Mouse (Mus musculus): ENCODE results near the gene Hps3. TPM values are rescaled to one million over a fixed set of nuclear protein-coding genes. Genes with fewer than 3 reads are reported as not detected.
"Not testable (repeated sequence)": the region's sequence is repeated elsewhere in the genome, so short reads cannot be mapped to it uniquely, and the experiment has no call there.

Gene Hps3
- polyA plus RNA-seq (2012; rRNA removed), result 11.1 and 14.9 TPM in 2 replicates

GRCm38 (mm10) chr3:20034719-20035404, at the start of gene Hps3:
Gene Hps3, minus strand, starts transcription at chr3:20035315.
- DNase-seq (ENCODE audit: low read depth), result peak; percentile 52

GRCm38 (mm10) chr3:20082161-20082560, 47.0 kb upstream of the Hps3 start:
- DNase-seq (ENCODE audit: low read depth), result no peak

- DNase-seq (ENCODE audit: low read depth), result no peak
Observed at GRCm38 (mm10) chr3:20076145-20077053, 41.3 kb upstream of the Hps3 start.

- DNase-seq (ENCODE audit: low read depth), result no peak
Observed at GRCm38 (mm10) chr3:20058197-20058541, 23.1 kb upstream of the Hps3 start.

- peak; percentile 70 for DNase-seq (ENCODE audit: low read depth)
Observed at GRCm38 (mm10) chr3:20057306-20058196, 22.4 kb upstream of the Hps3 start, which contains the start of gene Hltf. Gene Hltf, plus strand, starts transcription at chr3:20057811.

GRCm38 (mm10) chr3:20044736-20045135, 9.6 kb upstream of the Hps3 start:
- not testable (repeated sequence) for DNase-seq (ENCODE audit: low read depth)

GRCm38 (mm10) chr3:20041461-20041860, 6.3 kb upstream of the Hps3 start:
- not testable (repeated sequence) for DNase-seq (ENCODE audit: low read depth)

GRCm38 (mm10) chr3:20036069-20036468, 954 bp upstream of the Hps3 start:
- DNase-seq (ENCODE audit: low read depth), result no peak

- DNase-seq (ENCODE audit: low read depth), result no peak
Observed at GRCm38 (mm10) chr3:20033761-20034718, 1.1 kb downstream of the Hps3 start.

- DNase-seq (ENCODE audit: low read depth), result no peak
Observed at GRCm38 (mm10) chr3:20030807-20031206, 4.3 kb downstream of the Hps3 start.

- no peak for DNase-seq (ENCODE audit: low read depth)
Observed at GRCm38 (mm10) chr3:20028640-20029039, 6.5 kb downstream of the Hps3 start.

- no peak for DNase-seq (ENCODE audit: low read depth)
Observed at GRCm38 (mm10) chr3:20027788-20028187, 7.3 kb downstream of the Hps3 start.

- no peak for DNase-seq (ENCODE audit: low read depth)
Observed at GRCm38 (mm10) chr3:20026996-20027689, 8.0 kb downstream of the Hps3 start.

- DNase-seq (ENCODE audit: low read depth), result no peak
Observed at GRCm38 (mm10) chr3:20026481-20026880, 8.6 kb downstream of the Hps3 start.

- DNase-seq (ENCODE audit: low read depth), result no peak
Observed at GRCm38 (mm10) chr3:20023832-20024231, 11.3 kb downstream of the Hps3 start.

GRCm38 (mm10) chr3:20018076-20018475, 17.0 kb downstream of the Hps3 start:
- no peak for DNase-seq (ENCODE audit: low read depth)

- no peak for DNase-seq (ENCODE audit: low read depth)
Observed at GRCm38 (mm10) chr3:20014454-20014853, 20.7 kb downstream of the Hps3 start.

- DNase-seq (ENCODE audit: low read depth), result not testable (repeated sequence)
Observed at GRCm38 (mm10) chr3:20010905-20011304, 24.2 kb downstream of the Hps3 start.

- no peak for DNase-seq (ENCODE audit: low read depth)
Observed at GRCm38 (mm10) chr3:20010464-20010863, 24.7 kb downstream of the Hps3 start.

- DNase-seq (ENCODE audit: low read depth), result no peak
Observed at GRCm38 (mm10) chr3:20007759-20008158, 27.4 kb downstream of the Hps3 start.

All from gonadal fat pad, adult 2 months (tissue).